Mouse (Mus musculus) layer of hippocampus, postnatal 36 days (tissue): Measurements from ENCODE around the gene Kdm4a. TPM values are rescaled to one million over a fixed set of nuclear protein-coding genes. Genes with fewer than 3 reads are reported as not detected.

Experiments
- DNase-seq, 2 experiments: peaks; one replicate each; pipeline ENCODE4 v3.0.0; 2022
- total RNA-seq, 2 experiments: library from RNA; stranded (reverse); gene quantifications; 2 replicates each; pipeline ENCODE4 v1.2.3; 2021

Gene Kdm4a
- 10 to 100 TPM; 47.0 to 55.4 TPM for total RNA-seq

- peak; percentile 92 to 93 for DNase-seq
Measured at GRCm38 (mm10) chr4:118179467-118180300, at the start of gene Kdm4a. Kdm4a (minus strand) TSS chr4:118180043.

DNA sequence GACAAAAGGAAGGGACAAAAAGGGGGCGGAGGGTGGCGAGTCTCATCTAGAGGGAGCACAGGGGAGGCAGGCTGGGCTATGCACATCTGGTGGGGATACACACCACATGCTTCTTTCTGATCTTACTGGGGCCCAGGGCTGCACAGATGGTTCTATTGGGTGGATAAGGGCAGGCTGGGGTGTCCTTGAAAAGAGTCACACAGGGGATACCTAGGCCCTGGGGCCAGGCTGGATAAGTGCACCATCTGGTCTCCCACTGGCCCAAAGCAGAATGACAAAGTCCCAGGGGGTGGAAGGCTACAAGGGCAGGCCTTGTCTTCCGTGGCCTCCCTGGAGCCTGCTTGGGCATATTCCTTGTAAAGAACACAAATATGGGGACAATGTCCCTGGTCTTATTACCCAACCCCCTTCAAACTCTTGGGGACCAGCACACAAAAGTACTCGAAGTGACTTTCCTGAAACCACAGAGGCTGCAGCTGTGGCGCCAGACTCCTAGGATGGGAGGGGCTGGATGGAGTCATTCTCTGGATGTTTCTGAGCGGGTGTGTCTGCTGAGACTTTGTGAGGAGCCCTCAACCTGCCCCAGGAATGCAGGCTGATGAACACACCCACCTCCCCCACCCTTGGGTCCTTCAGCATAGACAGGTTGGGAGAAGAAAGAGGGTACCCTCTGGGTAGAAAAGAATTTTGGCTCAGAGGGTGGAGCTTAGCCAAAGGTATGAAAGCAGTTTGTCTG is 49.4 kb upstream of the Kdm4a start:
- DNase-seq = no peak

DNA sequence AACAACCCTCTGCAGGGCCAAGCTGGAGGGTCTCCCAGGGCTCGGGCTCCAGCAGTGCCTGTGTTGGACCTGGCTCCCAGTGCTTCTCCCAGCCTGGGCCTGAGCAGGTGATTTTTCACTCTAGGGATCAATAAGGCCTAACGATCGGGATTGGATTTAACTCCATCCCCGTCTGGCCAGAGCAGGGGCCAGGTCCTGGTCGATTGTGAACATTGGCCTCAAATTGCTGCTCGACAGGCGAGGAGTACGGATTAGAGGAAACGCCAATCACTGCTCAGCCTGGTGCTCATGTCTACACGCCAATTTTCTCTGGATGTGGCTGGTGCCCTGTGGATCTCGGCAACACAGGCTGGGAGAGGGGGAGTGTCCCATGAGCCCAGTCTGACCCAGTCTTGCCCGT is 47.6 kb upstream of the Kdm4a start:
- DNase-seq = no peak

DNA sequence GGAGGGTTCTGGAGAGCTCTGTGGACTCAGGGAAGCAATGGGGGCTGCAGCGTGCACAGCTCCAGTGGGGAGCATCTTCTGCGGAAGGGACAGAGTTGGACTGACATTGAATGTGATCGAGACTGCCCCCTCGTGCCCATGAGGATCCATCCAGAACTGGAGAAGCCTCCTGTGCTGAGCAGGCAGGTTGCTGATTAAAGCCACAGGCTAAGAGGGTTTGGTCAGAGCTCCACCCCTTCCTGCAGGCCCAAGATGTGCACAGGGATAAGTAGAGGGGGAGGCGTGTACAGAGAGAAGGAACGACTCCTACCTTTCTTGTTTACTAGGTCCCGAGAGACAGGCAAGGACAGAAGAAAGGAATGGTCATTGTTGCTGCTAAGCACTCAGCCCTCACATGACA is 41.4 kb upstream of the Kdm4a start:
- no peak for DNase-seq

DNA sequence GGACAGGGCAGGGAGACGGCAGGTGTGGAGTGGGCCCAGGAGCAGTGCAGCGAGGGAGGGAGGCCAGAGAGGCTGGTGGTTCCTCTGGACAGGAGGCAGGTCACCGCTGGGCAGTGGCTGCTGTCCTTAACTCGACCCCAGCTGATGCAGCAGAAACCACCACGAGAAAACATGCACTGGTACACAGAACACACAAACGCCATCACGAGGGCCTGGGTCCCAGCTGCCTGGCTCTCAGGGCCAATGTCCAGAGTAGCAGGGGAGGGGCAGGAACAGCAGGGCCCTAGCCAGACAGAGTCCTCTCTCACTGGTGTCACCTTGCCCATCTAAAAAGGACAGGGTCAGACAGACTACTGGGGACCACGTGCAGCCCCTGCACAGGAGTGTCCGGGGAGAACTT is 40.9 kb upstream of the Kdm4a start:
- no peak for DNase-seq

DNA sequence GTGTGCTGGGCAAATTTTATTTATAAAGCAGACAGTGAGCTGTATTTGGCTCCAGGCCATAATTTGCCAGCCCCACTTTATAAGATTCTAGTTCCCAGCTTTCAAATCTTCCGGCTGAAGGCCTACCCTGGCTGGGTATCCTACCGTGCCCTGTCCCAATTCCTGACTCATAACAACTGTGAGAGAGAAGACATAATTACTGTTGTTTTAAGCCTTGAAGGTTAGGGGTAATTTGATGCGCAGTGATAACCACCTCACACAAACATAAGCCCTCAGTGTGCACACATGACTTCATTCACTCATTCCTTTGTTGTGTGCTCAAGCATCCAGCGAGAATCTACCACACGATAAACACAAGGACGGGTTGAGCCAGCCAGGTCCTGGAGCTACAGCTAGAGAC is 39.6 kb upstream of the Kdm4a start:
- DNase-seq = no peak

GRCm38 (mm10) chr4:118218521-118218920 is 38.7 kb upstream of the Kdm4a start:
- DNase-seq = no peak

DNA sequence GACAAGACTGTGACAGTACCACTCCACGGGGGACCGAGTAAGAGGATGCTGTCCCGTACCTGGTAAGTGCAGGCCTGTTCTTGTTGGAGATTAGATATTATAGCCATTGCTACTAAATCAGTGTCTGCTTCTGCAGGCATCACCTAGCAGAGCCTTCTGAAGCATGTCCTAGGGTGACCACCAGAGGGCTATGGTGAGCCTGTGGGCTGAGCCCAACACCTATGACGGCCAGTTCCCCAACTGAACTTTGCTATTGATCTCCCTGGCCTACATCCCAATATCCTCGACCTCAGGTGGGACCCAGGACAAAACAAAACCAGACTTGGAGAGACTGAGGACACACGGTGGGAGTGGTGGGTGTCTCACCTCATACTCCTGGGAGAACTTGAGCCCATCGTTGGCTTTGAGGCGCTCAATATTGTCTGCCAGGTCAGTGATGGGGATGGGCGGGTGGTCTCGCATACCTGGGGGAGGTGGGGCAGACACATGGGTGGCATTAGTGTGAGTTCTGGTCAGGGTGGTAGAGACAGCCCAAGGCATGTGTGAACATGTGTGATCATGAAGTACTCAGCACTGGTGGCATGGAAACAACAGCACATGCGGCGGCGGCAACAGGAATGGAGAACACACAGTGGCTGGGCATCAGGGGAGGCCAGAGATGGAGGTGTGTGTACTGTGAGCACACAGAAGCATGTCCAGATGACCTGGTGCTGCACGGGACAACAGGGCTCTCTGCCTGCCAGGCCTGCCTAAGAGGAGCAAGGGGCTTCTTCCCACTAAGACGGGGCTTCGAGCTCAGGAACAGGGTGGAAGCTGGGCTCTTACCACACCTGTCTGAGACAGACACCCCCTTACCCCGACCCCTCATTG is 37.1 kb upstream of the Kdm4a start:
- DNase-seq = peak; percentile 46 to 60

DNA sequence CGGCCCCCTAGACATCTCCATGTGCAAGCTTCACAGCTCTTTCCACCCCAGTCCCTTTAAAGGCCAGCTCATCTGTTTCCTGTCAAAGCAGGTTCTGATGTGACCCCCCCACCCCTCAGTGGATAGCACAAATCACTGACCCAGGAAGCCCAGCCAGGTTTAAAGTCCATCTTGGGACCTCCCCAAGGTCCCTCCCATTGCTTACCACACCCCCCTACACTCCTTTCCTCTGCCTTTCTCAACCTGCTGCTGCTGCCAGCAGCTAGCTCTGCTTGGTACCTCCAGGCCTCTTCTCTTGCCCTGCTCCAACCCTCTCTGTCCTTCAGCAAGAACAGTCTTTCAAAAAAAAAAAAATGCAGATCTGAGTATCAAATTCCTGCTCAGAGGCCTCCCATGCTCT is 35.0 kb upstream of the Kdm4a start:
- no peak for DNase-seq

DNA sequence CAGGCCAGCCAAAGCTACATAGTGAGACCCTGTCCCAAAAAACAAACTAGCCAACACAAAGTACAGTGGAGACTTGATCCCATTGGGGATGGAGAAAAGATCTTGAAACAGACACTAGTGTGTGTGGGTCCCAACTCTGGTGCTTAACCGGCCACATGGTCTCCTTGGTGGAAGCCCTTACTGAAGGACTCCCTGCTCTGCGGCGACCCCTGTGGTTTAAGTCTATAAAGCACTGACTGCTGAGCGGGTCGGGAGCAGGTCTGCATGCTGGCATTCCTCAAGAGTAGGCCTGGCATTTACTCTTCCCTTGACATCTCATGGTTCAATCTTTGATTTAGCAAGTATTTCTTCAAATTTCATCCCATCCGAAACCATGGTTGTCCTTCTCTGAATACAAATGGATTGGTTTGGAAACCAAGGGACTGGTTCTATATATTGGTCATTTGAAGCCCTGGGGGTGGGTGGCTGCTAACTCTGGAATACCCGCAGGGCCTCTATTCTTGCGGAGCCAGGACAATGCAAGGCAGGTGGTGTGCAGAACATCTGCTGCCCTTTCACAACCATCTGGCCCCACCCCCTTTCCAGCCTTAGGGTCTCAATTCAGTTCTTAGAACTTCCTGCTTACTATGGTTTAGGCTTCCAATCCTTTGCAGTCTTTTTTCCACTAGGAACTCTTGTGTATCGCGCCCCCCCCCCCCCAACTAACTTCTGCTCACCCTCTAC is 27.2 kb upstream of the Kdm4a start:
- no peak for DNase-seq

- DNase-seq = no peak
Measured at GRCm38 (mm10) chr4:118205906-118206305, 26.1 kb upstream of the Kdm4a start.

- DNase-seq = no peak
Measured at GRCm38 (mm10) chr4:118199093-118199492, 19.2 kb upstream of the Kdm4a start.

DNA sequence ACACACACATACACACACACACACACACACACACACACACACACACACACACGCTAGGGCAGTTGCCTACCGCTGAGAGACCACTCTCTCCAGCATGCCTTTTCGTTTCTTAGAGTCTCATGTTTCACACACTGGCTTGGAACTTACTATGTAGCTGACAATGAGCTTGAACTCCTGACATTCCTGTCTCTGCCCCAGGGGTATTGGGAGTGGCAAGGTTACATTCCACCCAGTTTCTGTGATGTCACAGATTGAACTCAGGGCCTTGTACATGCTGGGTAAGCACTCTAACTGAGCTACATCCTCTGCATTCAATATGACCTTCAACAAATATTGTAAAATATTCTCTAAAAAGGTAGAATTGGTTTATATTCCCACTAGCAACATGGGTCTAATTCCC is 18.8 kb upstream of the Kdm4a start:
- DNase-seq = no peak

- no peak for DNase-seq
Measured at GRCm38 (mm10) chr4:118196185-118196584, 16.3 kb upstream of the Kdm4a start.

DNA sequence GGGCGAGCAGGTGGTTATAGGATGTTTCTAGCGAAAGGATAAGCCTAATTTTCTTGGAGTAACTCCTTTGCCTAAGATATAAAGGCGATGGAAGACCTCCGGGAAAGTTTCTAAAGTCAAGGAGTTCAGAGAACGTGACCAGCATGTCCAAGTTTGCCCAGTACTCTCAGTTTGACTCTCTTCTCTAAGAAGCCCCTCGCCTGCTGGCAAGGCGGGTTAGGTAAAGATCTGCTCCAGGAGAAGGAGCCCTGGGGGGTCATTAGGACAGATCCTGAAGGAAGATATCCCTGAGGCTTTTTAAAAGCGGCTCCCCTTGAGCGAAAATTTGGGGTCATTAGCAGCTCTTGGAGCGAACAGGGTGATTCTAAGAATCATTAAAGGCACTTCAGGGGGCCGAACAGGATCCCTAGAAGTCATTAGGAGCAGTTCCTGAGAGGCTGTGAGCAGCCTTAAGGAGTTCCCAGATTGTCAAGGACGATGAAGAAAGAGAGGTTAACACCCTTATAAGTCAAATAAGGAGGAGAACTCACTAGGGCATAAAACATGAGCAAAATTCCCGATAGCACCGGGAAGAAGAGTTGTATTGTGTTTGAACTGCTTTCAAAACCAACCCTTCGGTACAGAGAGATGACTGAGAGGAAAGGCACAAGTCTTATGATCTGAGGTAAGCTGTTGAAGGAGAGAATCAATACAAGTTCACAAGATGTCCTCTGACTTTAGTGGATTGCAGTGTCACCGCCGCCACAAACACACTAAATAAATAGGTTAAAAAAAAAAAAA is 648 bp upstream of the Kdm4a start:
- no peak for DNase-seq

DNA sequence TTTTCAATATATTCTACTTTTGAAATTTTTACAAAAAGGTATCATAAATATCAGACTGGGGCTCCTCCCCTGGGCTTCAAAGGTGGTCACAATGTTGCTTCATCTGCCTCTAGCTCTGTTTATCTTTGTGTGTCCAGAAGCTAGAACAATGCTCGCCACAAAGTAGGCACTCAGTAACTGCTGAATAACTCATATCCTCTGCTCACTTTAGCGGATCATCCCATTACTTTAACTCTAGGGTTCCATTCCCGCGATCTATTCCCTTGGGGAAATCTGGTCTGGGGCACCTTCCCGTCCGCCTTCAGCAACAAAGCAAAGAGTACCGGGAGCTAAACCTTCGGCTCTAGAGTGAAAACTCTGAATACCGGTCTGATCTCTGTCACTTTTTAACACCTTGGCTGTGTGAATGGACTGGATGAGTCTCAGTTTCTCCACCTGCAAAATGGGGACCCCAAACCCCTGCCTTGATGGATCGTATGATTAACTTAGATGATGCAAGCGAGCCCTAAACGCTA is 834 bp downstream of the Kdm4a start:
- no peak for DNase-seq

- no peak for DNase-seq
Measured at GRCm38 (mm10) chr4:118172461-118172860, 7.4 kb downstream of the Kdm4a start.

DNA sequence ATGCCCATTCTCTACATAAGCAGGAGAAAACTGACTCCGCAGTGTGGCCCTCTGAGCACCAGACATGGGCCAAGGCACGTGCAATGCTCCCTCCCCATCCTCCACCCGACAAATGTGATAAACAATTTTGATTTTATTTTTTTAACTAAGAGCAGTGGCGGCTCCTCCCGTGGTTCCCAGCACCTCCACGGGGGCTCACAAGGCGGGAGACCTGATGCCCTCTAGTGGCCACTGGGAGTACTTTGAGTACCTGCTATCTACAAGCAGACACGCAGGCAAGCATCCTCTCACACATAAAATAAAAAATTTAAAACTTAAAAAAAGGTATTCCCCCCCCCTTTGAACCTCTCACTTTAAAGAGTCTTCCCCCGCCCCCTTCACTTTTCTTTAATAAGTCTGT is 8.8 kb downstream of the Kdm4a start:
- no peak for DNase-seq

GRCm38 (mm10) chr4:118162123-118162522 is 17.7 kb downstream of the Kdm4a start:
- DNase-seq = no peak

DNA sequence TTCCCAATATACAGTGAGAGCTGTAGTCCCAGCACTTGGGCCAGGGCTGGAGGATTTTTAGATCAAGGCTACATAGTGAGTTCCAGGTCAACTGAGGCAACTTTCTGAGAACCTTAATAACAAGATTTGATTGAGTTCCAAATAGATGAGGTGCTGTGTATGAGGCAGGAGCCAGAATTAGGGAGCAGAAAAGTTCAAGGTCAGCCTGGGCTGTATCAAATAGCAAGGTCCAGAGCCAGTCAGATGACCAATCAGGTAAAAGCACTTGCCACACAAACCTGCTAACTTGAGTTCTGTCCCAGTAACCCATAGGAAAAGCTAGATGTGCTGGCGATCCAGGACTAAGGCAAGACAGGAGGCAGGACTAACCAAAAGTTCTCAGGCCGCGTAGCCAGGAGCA is 22.2 kb downstream of the Kdm4a start:
- no peak for DNase-seq

DNA sequence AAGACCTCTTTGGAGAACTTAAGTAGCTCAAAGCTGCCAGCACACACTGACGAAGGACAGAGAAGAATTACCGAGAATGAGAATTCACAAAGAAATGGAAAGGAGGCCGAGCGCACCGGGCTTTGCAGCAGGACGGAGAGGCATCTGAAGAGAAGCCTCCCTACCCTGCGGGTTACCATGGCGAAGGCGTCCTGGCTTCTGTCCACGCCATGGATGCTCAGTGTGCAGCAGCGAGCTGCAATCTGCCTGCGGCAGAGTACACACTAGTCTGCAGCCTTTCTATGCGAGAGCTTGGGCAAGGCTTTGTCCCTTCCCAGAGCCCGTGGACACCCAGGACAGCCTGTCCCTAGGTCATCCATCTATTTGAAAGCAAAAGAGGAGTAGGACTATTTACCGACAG is 23.3 kb downstream of the Kdm4a start:
- DNase-seq = peak; percentile 54 to 56
